Mouse (Mus musculus) C2C12 (cell line): ENCODE data around the gene Kif3a.

Source experiments
- CTCF ChIP-seq: IDR thresholded peaks from one replicate; pipeline ENCODE4 v1.5.1; 2011; ENCODE audit not compliant: control insufficient read depth, insufficient read depth, insufficient read length
- USF1 ChIP-seq: IDR thresholded peaks from one replicate; pipeline ENCODE4 v1.6.1; 2011; ENCODE audit warnings: low read depth, mild to moderate bottlenecking, control low read depth, moderate library complexity

DNA sequence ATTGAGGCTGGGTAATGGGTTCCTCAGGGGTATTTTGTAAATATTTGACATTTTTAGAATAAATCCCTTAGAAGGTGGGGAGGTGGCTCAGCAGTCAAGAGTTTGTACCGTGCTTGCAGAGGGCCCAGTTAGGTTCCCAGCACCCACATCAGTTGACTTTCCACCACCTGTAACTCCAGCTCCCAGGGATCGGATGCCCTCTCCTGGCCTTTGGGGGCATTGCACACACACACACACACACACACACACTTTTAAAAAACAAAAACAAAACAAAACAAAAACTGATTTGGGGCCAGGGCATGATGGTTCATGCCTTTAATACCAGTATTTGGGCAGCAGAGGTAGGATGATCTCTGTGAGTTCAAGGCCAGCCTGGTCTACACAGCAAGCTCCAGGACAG is 56.9 kb downstream of the Kif3a start:
- TF ChIP-seq CTCF (no peak), USF1 (no peak)
